Mouse (Mus musculus) left cerebral cortex, adult 2 months (tissue): ENCODE data around the gene Dhx35. TPM values are rescaled to one million over a fixed set of nuclear protein-coding genes. Genes with fewer than 3 reads are reported as not detected.

Experiments used
- DNase-seq, 2 experiments: peaks; one replicate each; pipeline ENCODE4 v3.0.0; 2021 to 2022; ENCODE audit warnings: low spot score in 2 of 2, mixed read lengths in 1 of 2; ENCODE audit errors: extremely low spot score in 1 of 2
- H3K27ac ChIP-seq: fragments of 200-600 bp; 2 replicates; pipeline ENCODE4 v1.8.1; 2022
- H3K4me3 ChIP-seq: fragments of 200-600 bp; 2 replicates; pipeline ENCODE4 v1.8.1; 2022
- CTCF ChIP-seq: fragments of 200-600 bp; IDR thresholded peaks from 2 replicates; pipeline ENCODE4 v1.8.1; 2022; ENCODE audit warnings: antibody characterized with exemption, mild to moderate bottlenecking, moderate library complexity
- intact Hi-C: fragments of 180-260 bp; cut with DNase I; formaldehyde crosslinking; loops from one replicate; pipeline ENCODE4 v1.15.1; 2025
- total RNA-seq, 2 experiments: library from RNA; stranded (reverse); gene quantifications; 2 replicates each; pipeline ENCODE4 v1.2.3; 2021

The Dhx35 gene
- total RNA-seq, 2 experiments from 2014 or later = 20.6 to 20.9 TPM

- H3K27ac ChIP-seq = no peak overlapping the region
- no peak overlapping the region for H3K4me3 ChIP-seq
- no peak for DNase-seq
- TF ChIP-seq CTCF = no peak
- intact Hi-C loops = no loop called here
Observed at GRCm38 (mm10) chr2:158772808-158773207, 21.8 kb upstream of the Dhx35 start.

GRCm38 (mm10) chr2:158774886-158775285, 19.7 kb upstream of the Dhx35 start:
- Histone ChIP-seq H3K27ac (no peak overlapping the region), H3K4me3 (no peak overlapping the region)
- no peak for TF ChIP-seq CTCF
- no peak for DNase-seq
- intact Hi-C loops = no loop called here

GRCm38 (mm10) chr2:158776716-158777115, 17.9 kb upstream of the Dhx35 start:
- no peak for TF ChIP-seq CTCF
- H3K27ac ChIP-seq = no peak overlapping the region

GRCm38 (mm10) chr2:158777490-158777889, 17.1 kb upstream of the Dhx35 start:
- no peak overlapping the region for H3K27ac ChIP-seq
- no peak for DNase-seq
- TF ChIP-seq CTCF = no peak
- intact Hi-C loops = no loop called here
- H3K4me3 ChIP-seq = no peak overlapping the region

More at GRCm38 (mm10) chr2:158776716-158777115, 17.9 kb upstream of the Dhx35 start:
- no peak overlapping the region for H3K4me3 ChIP-seq
- DNase-seq = no peak
- intact Hi-C loops = no loop called here

GRCm38 (mm10) chr2:158778349-158778748, 16.3 kb upstream of the Dhx35 start:
- intact Hi-C loops = no loop called here
- H3K4me3 ChIP-seq = no peak overlapping the region
- no peak overlapping the region for H3K27ac ChIP-seq
- DNase-seq = no peak
- no peak for TF ChIP-seq CTCF

- intact Hi-C loops = no loop called here
- Histone ChIP-seq H3K4me3 (no peak overlapping the region), H3K27ac (no peak overlapping the region)
- no peak for TF ChIP-seq CTCF
- no peak for DNase-seq
Observed at GRCm38 (mm10) chr2:158781126-158781525, 13.5 kb upstream of the Dhx35 start.

GRCm38 (mm10) chr2:158786927-158787795, 7.4 kb upstream of the Dhx35 start:
- intact Hi-C loops = no loop called here
- no peak for TF ChIP-seq CTCF
- no peak for DNase-seq
- Histone ChIP-seq H3K4me3 (no peak overlapping the region), H3K27ac (no peak overlapping the region)

- intact Hi-C loops = loop anchor here (2.0 to 10.0 kb wide), 2 partner anchors 26 to 1800 kb away; partner anchors contain the start of gene Fam83d
- peak overlapping the region; percentile 84 for H3K27ac ChIP-seq
- H3K4me3 ChIP-seq = peak overlapping the region; percentile 95
- DNase-seq = peak in 1 of 2 experiments; percentile 18
- no peak for TF ChIP-seq CTCF
Observed at GRCm38 (mm10) chr2:158795043-158795442, 436 bp downstream of the Dhx35 start.

GRCm38 (mm10) chr2:158795875-158796274, 1.3 kb downstream of the Dhx35 start:
- intact Hi-C loops = loop anchor here (2.0 to 10.0 kb wide), 2 partner anchors 27 to 1799 kb away; partner anchors contain the start of gene Fam83d
- no peak for DNase-seq
- no peak overlapping the region for H3K27ac ChIP-seq
- TF ChIP-seq CTCF = no peak
- no peak overlapping the region for H3K4me3 ChIP-seq

- intact Hi-C loops = loop anchor here (10.0 kb wide), 1 partner anchor 1795 kb away; no protein-coding TSS in a partner anchor
- no peak for DNase-seq
- Histone ChIP-seq H3K4me3 (no peak overlapping the region), H3K27ac (no peak overlapping the region)
- TF ChIP-seq CTCF = no peak
Observed at GRCm38 (mm10) chr2:158799328-158799727, 4.7 kb downstream of the Dhx35 start.

GRCm38 (mm10) chr2:158800788-158801187, 6.2 kb downstream of the Dhx35 start:
- no peak for TF ChIP-seq CTCF
- intact Hi-C loops = no loop called here
- no peak for DNase-seq

GRCm38 (mm10) chr2:158803575-158803974, 9.0 kb downstream of the Dhx35 start:
- no peak overlapping the region for H3K27ac ChIP-seq
- intact Hi-C loops = no loop called here
- DNase-seq = no peak

More at GRCm38 (mm10) chr2:158800788-158801187, 6.2 kb downstream of the Dhx35 start:
- Histone ChIP-seq H3K4me3 (no peak overlapping the region), H3K27ac (no peak overlapping the region)

More at GRCm38 (mm10) chr2:158803575-158803974, 9.0 kb downstream of the Dhx35 start:
- no peak overlapping the region for H3K4me3 ChIP-seq
- TF ChIP-seq CTCF = no peak
